10 mouse cellular contexts compared by ENCODE assay signal in genomic region chr15:82139196-82139595, GRCm38 (mm10). TPM values are rescaled to one million over a fixed set of nuclear protein-coding genes. Genes with fewer than 3 reads are reported as not detected.
DNase-seq lines count a peak whose midpoint lies in the region; ATAC-seq and TF ChIP-seq lines count a peak whose summit lies in the region.
"Had no signal": no experiment of that assay in that cellular context is flagged by ENCODE, and none has a peak within 500 bp of the region (broad histone marks: within the 10 kb centered on the region; RNA-seq: fewer than 3 reads in every experiment).

No protein-coding gene starts in this region.

- intact Hi-C loops in heart, postnatal 36 days (cut with DNase I) = no loop called here

- POLR2A ChIA-PET in Patski (lab: Charles Lee) = no interaction called here

- TF ChIP-seq CTCF in Patski (IDR thresholded peaks at IDR 0.05) = peak; percentile 67

- in situ Hi-C loops in Patski (cut with MboI; ENCODE audit: low pct_unique_long_range_greater_than_20kb) = no loop called here

- WGBS in forebrain, embryonic 14.5 days = 89% methylated on average over 8 of the region's 8 CpGs
- WGBS in forebrain, embryonic 16.5 days = 91% methylated on average over 8 of the region's 8 CpGs

- H3K27me3 ChIP-seq in forebrain, embryonic 14.5 days (replicated peaks; ENCODE audit: control insufficient read depth, insufficient read depth, low read length) = no peaks in the 10 kb centered on the region
- H3K27me3 ChIP-seq in forebrain, embryonic 16.5 days (replicated peaks; ENCODE audit: control insufficient read depth, insufficient read depth, low read length) = no peaks in the 10 kb centered on the region
- H3K27me3 ChIP-seq in Patski = no peaks in the 10 kb centered on the region

- H3K27ac ChIP-seq in forebrain, embryonic 14.5 days (ENCODE audit: low read depth, low read length) = no peak overlapping the region
- H3K27ac ChIP-seq in forebrain, embryonic 16.5 days (ENCODE audit: low read length) = no peak overlapping the region

- H3K9ac ChIP-seq in forebrain, embryonic 14.5 days (ENCODE audit: low read length) = no peak overlapping the region
- no peak overlapping the region for H3K9ac ChIP-seq in forebrain, embryonic 16.5 days (replicated peaks; ENCODE audit: low read depth, low read length)

- DNase-seq in forebrain, embryonic 14.5 days (ENCODE audit: low spot score) = peak; percentile 40
- DNase-seq in lung, postnatal 10 days = peak; percentile 26
- no peak for DNase-seq in lung, postnatal 4 days
- no peak for DNase-seq in Patski (ENCODE audit: low read depth, low spot score)
- no peak for DNase-seq in urinary bladder, postnatal 14 days (ENCODE audit: low spot score)
- DNase-seq in heart, postnatal 36 days = no peak

- 0 out of 2 replicates have a peak, but pooled peaks cover 3% of the 10 kb centered on the region for H3K4me1 ChIP-seq in forebrain, embryonic 14.5 days (ENCODE audit: control insufficient read depth, insufficient read depth, low read length)
- H3K4me1 ChIP-seq in forebrain, embryonic 16.5 days (replicated peaks; ENCODE audit: control insufficient read depth, insufficient read depth, low read length) = 0 out of 2 replicates have a peak, but pooled peaks cover 2% of the 10 kb centered on the region

- no peak overlapping the region for H3K4me2 ChIP-seq in forebrain, embryonic 14.5 days (ENCODE audit: low read length)
- no peak overlapping the region for H3K4me2 ChIP-seq in forebrain, embryonic 16.5 days (ENCODE audit: low read length)

- H3K36me3 ChIP-seq in forebrain, embryonic 14.5 days (ENCODE audit: control insufficient read depth, insufficient read depth, low read length) = peaks cover 12% of the 10 kb centered on the region
- no peaks in the 10 kb centered on the region for H3K36me3 ChIP-seq in forebrain, embryonic 16.5 days (ENCODE audit: control insufficient read depth, insufficient read depth)

- no peak for ATAC-seq in forebrain, embryonic 14.5 days
- no peak for ATAC-seq in forebrain, embryonic 16.5 days
- no peak for ATAC-seq in Patski
- peak; percentile 53; the same call in 1 of the 2 replicates for ATAC-seq in megakaryocyte progenitor cell, adult 5-6 weeks (replicated peaks; ENCODE audit: poor library complexity)
- ATAC-seq: intestine, embryonic 16.5 days had no signal

- no peak overlapping the region for H3K4me3 ChIP-seq in forebrain, embryonic 14.5 days (ENCODE audit: low read depth, low read length)
- H3K4me3 ChIP-seq in forebrain, embryonic 16.5 days (replicated peaks; ENCODE audit: low read length) = no peak overlapping the region

- CTCF ChIA-PET in Patski (lab: Charles Lee) = interaction anchor here (1.3 kb wide), 1 partner anchor 18 kb away, joined by 3 read pairs; no protein-coding TSS in a partner anchor

- no peaks in the 10 kb centered on the region for H3K9me3 ChIP-seq in forebrain, embryonic 14.5 days (replicated peaks; ENCODE audit: control insufficient read depth, low read length)
- H3K9me3 ChIP-seq in forebrain, embryonic 16.5 days (ENCODE audit: control insufficient read depth, low read length) = no peaks in the 10 kb centered on the region
- H3K9me3 ChIP-seq: G1E had no signal

RNA-seq across cellular contexts. Expression of gene Srebf2, which starts 7.8 kb away (rescaled TPM):
- 99.6 and 139 TPM in 2 replicates for polyA plus RNA-seq in forebrain, embryonic 14.5 days (2014; fragmentation: Nextera tagmentation; extraction: Ambion mirVana)
- polyA plus RNA-seq in forebrain, embryonic 16.5 days (2015; fragmentation: Nextera tagmentation; extraction: Ambion mirVana) = 229 and 232 TPM in 2 replicates
- polyA plus RNA-seq in Patski (2021) = 84.6 TPM
- total RNA-seq in megakaryocyte progenitor cell, adult 5-6 weeks (2015) = 24.7 and 28.3 TPM in 2 replicates
- 21.0 and 23.7 TPM in 2 replicates for total RNA-seq in megakaryocyte progenitor cell, adult 5-6 weeks (2017)
- total RNA-seq in heart, postnatal 36 days (2021) = 10 to 100 TPM; 17.4 to 19.5 TPM

RNA-seq across cellular contexts. Expression of gene Ccdc134, which starts 11.5 kb away (rescaled TPM):
- polyA plus RNA-seq in forebrain, embryonic 14.5 days (2014; fragmentation: Nextera tagmentation; extraction: Ambion mirVana) = 12.8 and 15.5 TPM in 2 replicates
- polyA plus RNA-seq in forebrain, embryonic 16.5 days (2015; fragmentation: Nextera tagmentation; extraction: Ambion mirVana) = 16.2 and 16.3 TPM in 2 replicates
- 18.0 TPM for polyA plus RNA-seq in Patski (2021)
- 5.5 and 10.4 TPM in 2 replicates for total RNA-seq in megakaryocyte progenitor cell, adult 5-6 weeks (2015)
- 19.6 and 29.7 TPM in 2 replicates for total RNA-seq in megakaryocyte progenitor cell, adult 5-6 weeks (2017)
- 1 to 10 TPM; 3.4 to 5.6 TPM for total RNA-seq in heart, postnatal 36 days (2021)

Comparison
In these comparisons a context has a peak if more than half of its experiments do, and no peak if none do; other contexts are left out.
1. DNase-seq: peak in forebrain, embryonic 14.5 days (single experiment) and lung, postnatal 10 days (single experiment); none in lung, postnatal 4 days (0 of 2), Patski (single experiment), urinary bladder, postnatal 14 days (single experiment) and heart, postnatal 36 days (0 of 2).